12 mouse cellular contexts compared by ENCODE assay signal in genomic region chr19:57181317-57181716, GRCm38 (mm10).
A peak's percentile ranks its signal among the peaks of the same experiment; 100 is the strongest.
DNase-seq lines count a peak whose midpoint lies in the region; ATAC-seq and TF ChIP-seq lines count a peak whose summit lies in the region.
"Had no signal": no experiment of that assay in that cellular context is flagged by ENCODE, and none has a peak within 500 bp of the region (broad histone marks: within the 10 kb centered on the region; RNA-seq: fewer than 3 reads in every experiment).

No protein-coding gene starts in this region.

- no peak overlapping the region for H3K4me2 ChIP-seq in kidney, embryonic 14.5 days (replicated peaks; ENCODE audit: low read depth, low read length)
- no peak overlapping the region for H3K4me2 ChIP-seq in intestine, embryonic 15.5 days (replicated peaks)
- H3K4me2 ChIP-seq in liver, postnatal 0 days (ENCODE audit: low read depth, low read length): peak overlapping the region; percentile 36; the same call in 1 of the 2 replicates
- H3K4me2 ChIP-seq: embryonic facial prominence, embryonic 12.5 days had no signal

- no peak overlapping the region for H3K9ac ChIP-seq in kidney, embryonic 14.5 days (ENCODE audit: low read depth, low read length)
- no peak overlapping the region for H3K9ac ChIP-seq in intestine, embryonic 15.5 days
- no peak overlapping the region for H3K9ac ChIP-seq in liver, postnatal 0 days (replicated peaks)
- H3K9ac ChIP-seq: embryonic facial prominence, embryonic 12.5 days had no signal

- no peaks in the 10 kb centered on the region for H3K27me3 ChIP-seq in kidney, embryonic 14.5 days (ENCODE audit: control insufficient read depth, insufficient read depth, low read length)
- no peaks in the 10 kb centered on the region for H3K27me3 ChIP-seq in intestine, embryonic 15.5 days (replicated peaks)
- H3K27me3 ChIP-seq in liver, postnatal 0 days (ENCODE audit: insufficient read depth, low read length): no peaks in the 10 kb centered on the region
- H3K27me3 ChIP-seq: embryonic facial prominence, embryonic 12.5 days had no signal

- no peak overlapping the region for H3K4me3 ChIP-seq in kidney, embryonic 14.5 days (ENCODE audit: low read length)
- H3K4me3 ChIP-seq in intestine, embryonic 15.5 days (replicated peaks): no peak overlapping the region
- H3K4me3 ChIP-seq in liver, postnatal 0 days (ENCODE audit: low read depth, low read length): no peak overlapping the region
- H3K4me3 ChIP-seq: embryonic facial prominence, embryonic 12.5 days had no signal

- TF ChIP-seq EP300 in liver, postnatal 0 days (IDR thresholded peaks at IDR 0.05; ENCODE audit: low read depth): no peak

- no peaks in the 10 kb centered on the region for H3K9me3 ChIP-seq in kidney, embryonic 14.5 days (ENCODE audit: control insufficient read depth, low read length)
- no peaks in the 10 kb centered on the region for H3K9me3 ChIP-seq in intestine, embryonic 15.5 days
- H3K9me3 ChIP-seq in liver, postnatal 0 days (ENCODE audit: low read length): no peaks in the 10 kb centered on the region
- H3K9me3 ChIP-seq: embryonic facial prominence, embryonic 12.5 days had no signal

- H3K27ac ChIP-seq in kidney, embryonic 14.5 days (ENCODE audit: low read depth, low read length): 0 out of 2 replicates have a peak overlapping the region, but pooled peaks have one; percentile 11
- peak overlapping the region; percentile 72 for H3K27ac ChIP-seq in intestine, embryonic 15.5 days
- peak overlapping the region; percentile 95 for H3K27ac ChIP-seq in liver, postnatal 0 days (ENCODE audit: low read depth)
- H3K27ac ChIP-seq: embryonic facial prominence, embryonic 12.5 days had no signal

- peak; percentile 71 for DNase-seq in cerebellum, adult 11-12 months
- no peak for DNase-seq in kidney, adult 18-20 months
- no peak for DNase-seq in liver, postnatal 0 days
- no peak for DNase-seq in ovary, postnatal 36 days (ENCODE audit: low spot score)
- DNase-seq in spleen, postnatal 4 days (ENCODE audit: low spot score in 2 of 2): no peak
- DNase-seq: lung, postnatal 36 days had no signal

- ATAC-seq in cerebellum, adult (ENCODE audit: insufficient number of reproducible peaks, low FRiP score, low TSS enrichment): no peak
- ATAC-seq in kidney, embryonic 14.5 days (ENCODE audit: low FRiP score, low TSS enrichment): no peak
- no peak for ATAC-seq in intestine, embryonic 15.5 days
- ATAC-seq in liver, postnatal 0 days: peak; percentile 12; the same call in 1 of the 2 replicates
- ATAC-seq: forebrain, embryonic 14.5 days; midbrain, embryonic 16.5 days had no signal

- 0 out of 2 replicates have a peak, but pooled peaks cover 7% of the 10 kb centered on the region for H3K4me1 ChIP-seq in kidney, embryonic 14.5 days (ENCODE audit: control insufficient read depth, insufficient read depth, low read length)
- peaks cover 3% of the 10 kb centered on the region; the same call in 1 of the 2 replicates for H3K4me1 ChIP-seq in intestine, embryonic 15.5 days (replicated peaks)
- peaks cover 24% of the 10 kb centered on the region; the same call in 1 of the 2 replicates for H3K4me1 ChIP-seq in liver, postnatal 0 days (ENCODE audit: insufficient read depth)

- TF ChIP-seq CTCF in liver, postnatal 0 days (IDR thresholded peaks at IDR 0.05; ENCODE audit: low read depth): no peak

- 69% methylated on average over 6 of the region's 6 CpGs for WGBS in kidney, embryonic 14.5 days
- WGBS in intestine, embryonic 15.5 days: 85% methylated on average over 6 of the region's 6 CpGs
- WGBS in liver, postnatal 0 days (ENCODE audit: insufficient replicate concordance): 68% methylated on average over 6 of the region's 6 CpGs

- no peaks in the 10 kb centered on the region for H3K36me3 ChIP-seq in kidney, embryonic 14.5 days (ENCODE audit: control insufficient read depth, insufficient read depth, low read length)
- no peaks in the 10 kb centered on the region for H3K36me3 ChIP-seq in intestine, embryonic 15.5 days
- no peaks in the 10 kb centered on the region for H3K36me3 ChIP-seq in liver, postnatal 0 days (replicated peaks; ENCODE audit: insufficient read depth, low read length)
- H3K36me3 ChIP-seq: embryonic facial prominence, embryonic 12.5 days had no signal

Comparison
In these comparisons a context has a peak if more than half of its experiments do, and no peak if none do; other contexts are left out.
1. H3K27ac ChIP-seq: peak in every context shown above with its lines; median percentile 95 in liver, postnatal 0 days; 72 in intestine, embryonic 15.5 days; 11 in kidney, embryonic 14.5 days.